Mouse (Mus musculus): ENCODE data around the gene Ppp1r1a.

GRCm38 (mm10) chr15:103522458-103523099, 15.2 kb downstream of the Ppp1r1a start:
- TF ChIP-seq CTCF (IDR thresholded peaks at IDR 0.05; ENCODE audit: low read depth), result no peak
- no peak for TF ChIP-seq EP300 (IDR thresholded peaks at IDR 0.05; ENCODE audit: low read depth)

Data from heart, postnatal 0 days (tissue).